Mouse (Mus musculus) kidney, postnatal 0 days (tissue): ENCODE measurements around the gene Hoxd8. TPM values are rescaled to one million over a fixed set of nuclear protein-coding genes. Genes with fewer than 3 reads are reported as not detected.

Experiments
- ATAC-seq: fragments of 200-750 bp; cut with Nextera tagmentation; replicated peaks from 2 replicates; pipeline ENCODE4 v1.8.0; 2017; ENCODE audit warnings: low read depth, moderate number of reproducible peaks, moderate TSS enrichment, moderate library complexity; ENCODE audit not compliant: low FRiP score
- DNase-seq: peaks from one replicate; pipeline ENCODE4 v3.0.0-alpha.2; 2016; ENCODE audit warnings: low spot score
- H3K27ac ChIP-seq: fragments of 300-500 bp; sonication (generic); 2 replicates; pipeline ENCODE4 v1.5.1; 2014; ENCODE audit warnings: mild to moderate bottlenecking
- H3K27me3 ChIP-seq: fragments of 300-500 bp; sonication (generic); 2 replicates; pipeline ENCODE4 v1.6.1; 2014; ENCODE audit warnings: low read length, mixed read lengths; ENCODE audit not compliant: insufficient read depth
- H3K36me3 ChIP-seq: fragments of 300-500 bp; sonication (generic); 2 replicates; pipeline ENCODE4 v1.6.1; 2014; ENCODE audit warnings: low read length, mixed read lengths; ENCODE audit not compliant: insufficient read depth
- H3K4me1 ChIP-seq: fragments of 300-500 bp; sonication (generic); replicated peaks from 2 replicates; pipeline ENCODE4 v1.6.1; 2014; ENCODE audit warnings: antibody characterized with exemption, low read length, mixed read lengths; ENCODE audit not compliant: insufficient read depth
- H3K4me2 ChIP-seq: fragments of 300-500 bp; sonication (generic); 2 replicates; pipeline ENCODE4 v1.6.1; 2014; ENCODE audit warnings: mild to moderate bottlenecking, low read length, moderate library complexity, mixed read lengths
- H3K4me3 ChIP-seq: fragments of 300-500 bp; sonication (generic); replicated peaks from 2 replicates; pipeline ENCODE4 v1.5.1; 2014; ENCODE audit warnings: low read depth, low read length
- H3K9ac ChIP-seq: fragments of 300-500 bp; sonication (generic); 2 replicates; pipeline ENCODE4 v1.6.1; 2014; ENCODE audit warnings: low read depth, low read length
- H3K9me3 ChIP-seq: fragments of 300-500 bp; sonication (generic); replicated peaks from 2 replicates; pipeline ENCODE4 v1.6.1; 2016; ENCODE audit warnings: low read length, inconsistent platforms, mixed read lengths
- CTCF ChIP-seq: IDR thresholded peaks from 2 replicates; pipeline ENCODE4 v1.5.1; 2016; ENCODE audit warnings: antibody characterized with exemption, low read depth, mild to moderate bottlenecking, moderate library complexity
- WGBS: fragments of 180-500 bp; shearing (Covaris S2); extraction: QIAGEN DNeasy Blood & Tissue Kit; methylation state at CpG from one replicate; pipeline ENCODE4 v1.1.7; 2014; 5-methylcytosine and 5-hydroxymethylcytosine counted together
- polyA plus RNA-seq: library from polyadenylated mRNA; unstranded; fragments of >200 nt; fragmentation: Nextera tagmentation; extraction: Ambion mirVana; gene quantifications from 2 replicates; pipeline ENCODE4 v1.2.1, GENCODE M21; 2015

Hoxd8 gene
- polyA plus RNA-seq, 1 experiment from 2014 or later = 76.7 TPM

GRCm38 (mm10) chr2:74710929-74711543 is 6.6 kb downstream of the Hoxd8 start:
- H3K36me3 ChIP-seq = no peaks in the 10 kb centered on the region
- ATAC-seq (no peak), DNase-seq (peak; percentile 64)
- no peaks in the 10 kb centered on the region for H3K27me3 ChIP-seq
- peak overlapping the region; percentile 96 for H3K27ac ChIP-seq
- H3K4me3 ChIP-seq = peak overlapping the region; percentile 73
- TF ChIP-seq CTCF = no peak
- peaks cover 29% of the 10 kb centered on the region for H3K4me1 ChIP-seq
- H3K9me3 ChIP-seq = no peaks in the 10 kb centered on the region
- WGBS = 3% methylated on average over 16 of the region's 16 CpGs
- peak overlapping the region; percentile 81 for H3K4me2 ChIP-seq
- peak overlapping the region; percentile 92 for H3K9ac ChIP-seq

GRCm38 (mm10) chr2:74711721-74712621 is 7.6 kb downstream of the Hoxd8 start, which contains the start of the genes Hoxd3 and Hoxd4:
TSS of gene Hoxd3 (plus strand) at chr2:74711927.
TSS of gene Hoxd4 (plus strand) at chr2:74711929.
- Histone ChIP-seq H3K27ac (peak within 1 kb of the TSS; percentile 96), H3K9ac (peak within 1 kb of the TSS; percentile 92), H3K9me3 (no peaks in the 10 kb centered on the region), H3K4me1 (peaks cover 31% of the 10 kb centered on the region), H3K27me3 (no peaks in the 10 kb centered on the region), H3K4me2 (peak within 1 kb of the TSS; percentile 81), H3K36me3 (no peaks in the 10 kb centered on the region), H3K4me3 (peak within 1 kb of the TSS; percentile 73)
- peak; percentile 95 for DNase-seq
- no peak for TF ChIP-seq CTCF
- under 1% methylated on average over 65 of the region's 65 CpGs for WGBS
- peak; percentile 25 for ATAC-seq

- H3K36me3 ChIP-seq = no peaks in the 10 kb centered on the region
- H3K4me3 ChIP-seq = peak overlapping the region; percentile 73
- no peaks in the 10 kb centered on the region for H3K9me3 ChIP-seq
- H3K4me1 ChIP-seq = peaks cover 31% of the 10 kb centered on the region
- 8% methylated on average over 19 of the region's 19 CpGs for WGBS
- peak overlapping the region; percentile 96 for H3K27ac ChIP-seq
- ATAC-seq = no peak
- no peak for TF ChIP-seq CTCF
- peak overlapping the region; percentile 92 for H3K9ac ChIP-seq
- peak overlapping the region; percentile 81 for H3K4me2 ChIP-seq
- no peak for DNase-seq
- H3K27me3 ChIP-seq = no peaks in the 10 kb centered on the region
Measured at GRCm38 (mm10) chr2:74713239-74714150, 9.1 kb downstream of the Hoxd8 start.

- H3K9ac ChIP-seq = peak overlapping the region; percentile 92
- peak overlapping the region; percentile 81 for H3K4me2 ChIP-seq
- H3K9me3 ChIP-seq = no peaks in the 10 kb centered on the region
- H3K36me3 ChIP-seq = no peaks in the 10 kb centered on the region
- no peak for TF ChIP-seq CTCF
- DNase-seq = no peak
- H3K4me3 ChIP-seq = peak overlapping the region; percentile 73
- no peak for ATAC-seq
- H3K4me1 ChIP-seq = peaks cover 28% of the 10 kb centered on the region
- H3K27ac ChIP-seq = peak overlapping the region; percentile 96
- no peaks in the 10 kb centered on the region for H3K27me3 ChIP-seq
- WGBS = 4% methylated on average over 18 of the region's 18 CpGs
Measured at GRCm38 (mm10) chr2:74714156-74714789, 9.9 kb downstream of the Hoxd8 start.

- ATAC-seq (peak; percentile 62; the same call in 1 of the 2 replicates), DNase-seq (no peak)
- Histone ChIP-seq H3K9ac (peak overlapping the region; percentile 92), H3K36me3 (no peaks in the 10 kb centered on the region), H3K4me1 (peaks cover 31% of the 10 kb centered on the region), H3K9me3 (no peaks in the 10 kb centered on the region), H3K27ac (peak overlapping the region; percentile 96), H3K4me3 (peak overlapping the region; percentile 73), H3K4me2 (peak overlapping the region; percentile 81), H3K27me3 (no peaks in the 10 kb centered on the region)
- WGBS = 3% methylated on average over 14 of the region's 14 CpGs
- TF ChIP-seq CTCF = no peak
Measured at GRCm38 (mm10) chr2:74714881-74715280, 10.5 kb downstream of the Hoxd8 start.
